Mouse (Mus musculus) forebrain, embryonic 15.5 days (tissue): ENCODE results near the gene Ptpn5. TPM values are rescaled to one million over a fixed set of nuclear protein-coding genes. Genes with fewer than 3 reads are reported as not detected.

Source experiments
- ATAC-seq: fragments of 200-750 bp; cut with Nextera tagmentation; replicated peaks from 2 replicates; pipeline ENCODE4 v1.8.0; 2017; ENCODE audit warnings: mild to moderate bottlenecking, moderate TSS enrichment, moderate library complexity
- H3K27ac ChIP-seq: fragments of 300-500 bp; sonication (generic); replicated peaks from 2 replicates; pipeline ENCODE4 v1.5.1; 2015; ENCODE audit warnings: mild to moderate bottlenecking, inconsistent platforms
- H3K27me3 ChIP-seq: fragments of 300-500 bp; sonication (generic); 2 replicates; pipeline ENCODE4 v1.6.1; 2015; ENCODE audit warnings: inconsistent platforms
- H3K36me3 ChIP-seq: fragments of 300-500 bp; sonication (generic); 2 replicates; pipeline ENCODE4 v1.6.1; 2015; ENCODE audit warnings: mild to moderate bottlenecking, inconsistent platforms
- H3K4me1 ChIP-seq: fragments of 300-500 bp; sonication (generic); 2 replicates; pipeline ENCODE4 v1.6.1; 2015; ENCODE audit warnings: inconsistent platforms
- H3K4me2 ChIP-seq: fragments of 300-500 bp; sonication (generic); replicated peaks from 2 replicates; pipeline ENCODE4 v1.6.1; 2015; ENCODE audit warnings: mild to moderate bottlenecking, inconsistent platforms
- H3K4me3 ChIP-seq: fragments of 300-500 bp; sonication (generic); 2 replicates; pipeline ENCODE4 v1.5.1; 2015; ENCODE audit warnings: mild to moderate bottlenecking, inconsistent platforms
- H3K9ac ChIP-seq: fragments of 300-500 bp; sonication (generic); replicated peaks from 2 replicates; pipeline ENCODE4 v1.6.1; 2015; ENCODE audit warnings: mild to moderate bottlenecking, inconsistent platforms
- H3K9me3 ChIP-seq: fragments of 300-500 bp; sonication (generic); 2 replicates; pipeline ENCODE4 v1.6.1; 2016; ENCODE audit warnings: inconsistent platforms
- WGBS: fragments of 180-500 bp; shearing (Covaris S2); methylation state at CpG from one replicate; pipeline ENCODE4 v1.1.7; 2015; ENCODE audit warnings: mixed read lengths; 5-methylcytosine and 5-hydroxymethylcytosine counted together
- polyA plus RNA-seq: library from polyadenylated mRNA; unstranded; fragments of >200 nt; fragmentation: Nextera tagmentation; extraction: Ambion mirVana; gene quantifications from 2 replicates; pipeline ENCODE4 v1.2.1, GENCODE M21; 2015

The Ptpn5 gene
- polyA plus RNA-seq, 1 experiment from 2014 or later = 72.1 TPM

- Histone ChIP-seq H3K4me1 (no peaks in the 10 kb centered on the region), H3K9me3 (no peaks in the 10 kb centered on the region), H3K36me3 (no peaks in the 10 kb centered on the region), H3K4me3 (no peak overlapping the region), H3K9ac (no peak overlapping the region), H3K27ac (no peak overlapping the region), H3K27me3 (peaks cover under 1% of the 10 kb centered on the region; the same call in 1 of the 2 replicates), H3K4me2 (no peak overlapping the region)
- WGBS = 85% methylated on average over 8 of the region's 8 CpGs
- ATAC-seq = no peak
Observed at GRCm38 (mm10) chr7:47139823-47140325, 6.4 kb upstream of the Ptpn5 start.

- no peak overlapping the region for H3K27ac ChIP-seq
- no peak overlapping the region for H3K9ac ChIP-seq
- H3K4me2 ChIP-seq = no peak overlapping the region
- H3K36me3 ChIP-seq = no peaks in the 10 kb centered on the region
- no peak overlapping the region for H3K4me3 ChIP-seq
- H3K9me3 ChIP-seq = no peaks in the 10 kb centered on the region
- WGBS = 39% methylated on average over 5 of the region's 5 CpGs
- ATAC-seq = no peak
- H3K27me3 ChIP-seq = peaks cover 13% of the 10 kb centered on the region; the same call in 1 of the 2 replicates
- H3K4me1 ChIP-seq = peaks cover 14% of the 10 kb centered on the region
Observed at GRCm38 (mm10) chr7:47134570-47134969, 1.1 kb upstream of the Ptpn5 start.

- Histone ChIP-seq H3K9me3 (no peaks in the 10 kb centered on the region), H3K4me1 (peaks cover 14% of the 10 kb centered on the region), H3K4me3 (peak overlapping the region; percentile 74), H3K27me3 (peaks cover 13% of the 10 kb centered on the region; the same call in 1 of the 2 replicates), H3K9ac (peak overlapping the region; percentile 76), H3K36me3 (no peaks in the 10 kb centered on the region), H3K27ac (peak overlapping the region; percentile 85), H3K4me2 (peak overlapping the region; percentile 77)
- 0% methylated on average over 10 of the region's 10 CpGs for WGBS
- no peak for ATAC-seq
Observed at GRCm38 (mm10) chr7:47132931-47133260, 588 bp downstream of the Ptpn5 start.

DNA sequence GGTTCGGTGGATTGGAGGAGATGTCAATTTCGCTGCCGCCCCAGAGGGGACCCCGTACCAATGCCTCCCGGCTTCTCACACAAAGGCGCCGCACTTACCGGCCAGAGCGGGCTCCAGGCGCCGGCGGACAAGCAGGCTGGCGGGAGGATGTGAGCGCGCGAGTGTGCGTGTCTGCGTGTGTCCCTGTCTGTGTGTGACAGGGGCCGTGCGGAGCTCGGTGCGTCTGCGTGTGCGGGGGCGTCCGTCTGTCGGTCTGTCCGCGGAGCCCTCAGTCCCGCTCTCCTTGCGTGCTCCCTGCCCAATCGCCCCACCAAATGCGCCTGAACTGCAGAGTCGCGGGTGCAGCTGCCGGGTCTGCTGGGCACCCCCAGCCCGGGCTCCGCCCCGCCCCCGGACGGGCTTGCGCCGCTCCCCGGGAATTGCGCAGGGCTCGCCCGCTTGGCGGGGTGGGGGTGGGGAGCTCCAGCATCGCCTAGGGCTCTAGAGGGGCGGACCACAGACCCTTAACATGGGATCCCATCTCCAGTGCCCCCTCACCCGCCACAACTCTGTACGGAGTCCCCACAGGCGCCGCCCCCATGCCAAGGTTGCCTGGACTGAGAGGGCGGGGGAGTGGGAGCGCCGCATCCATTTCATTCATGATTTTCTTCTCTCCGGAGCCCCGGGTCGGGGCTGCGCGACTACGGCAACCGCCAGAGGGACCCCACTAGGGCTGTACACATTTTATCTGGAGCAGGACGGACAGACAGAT is 1.1 kb downstream of the Ptpn5 start:
- Histone ChIP-seq H3K27me3 (peaks cover 13% of the 10 kb centered on the region; the same call in 1 of the 2 replicates), H3K36me3 (no peaks in the 10 kb centered on the region), H3K4me3 (peak overlapping the region; percentile 74), H3K4me1 (peaks cover 14% of the 10 kb centered on the region), H3K9ac (peak overlapping the region; percentile 76), H3K27ac (peak overlapping the region; percentile 85), H3K4me2 (peak overlapping the region; percentile 77), H3K9me3 (no peaks in the 10 kb centered on the region)
- ATAC-seq = peak; percentile 90
- under 1% methylated on average over 56 of the region's 65 CpGs for WGBS

DNA sequence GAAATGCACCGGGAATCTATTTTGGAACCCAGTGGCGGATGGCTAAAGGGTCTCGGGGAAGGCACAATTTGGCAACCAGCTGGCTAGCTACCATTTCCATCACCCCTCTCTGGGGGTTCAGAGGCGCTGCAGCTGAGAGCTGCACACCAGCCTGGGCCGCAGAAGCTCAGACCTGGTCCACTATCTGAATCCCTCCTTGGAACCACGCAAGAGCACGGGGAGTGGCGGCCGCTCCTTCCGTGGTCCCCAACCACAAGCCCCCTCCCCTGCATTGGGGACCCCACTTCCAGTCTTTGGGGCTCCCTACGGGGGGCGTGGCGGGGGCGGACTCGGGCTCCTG is 1.7 kb downstream of the Ptpn5 start:
- peak overlapping the region; percentile 74 for H3K4me3 ChIP-seq
- H3K27me3 ChIP-seq = peaks cover 13% of the 10 kb centered on the region; the same call in 1 of the 2 replicates
- no peaks in the 10 kb centered on the region for H3K9me3 ChIP-seq
- peak; percentile 43; the same call in 1 of the 2 replicates for ATAC-seq
- WGBS = under 1% methylated on average over 15 of the region's 15 CpGs
- peak overlapping the region; percentile 85 for H3K27ac ChIP-seq
- peaks cover 14% of the 10 kb centered on the region for H3K4me1 ChIP-seq
- H3K36me3 ChIP-seq = no peaks in the 10 kb centered on the region
- peak overlapping the region; percentile 77 for H3K4me2 ChIP-seq
- H3K9ac ChIP-seq = peak overlapping the region; percentile 76

DNA sequence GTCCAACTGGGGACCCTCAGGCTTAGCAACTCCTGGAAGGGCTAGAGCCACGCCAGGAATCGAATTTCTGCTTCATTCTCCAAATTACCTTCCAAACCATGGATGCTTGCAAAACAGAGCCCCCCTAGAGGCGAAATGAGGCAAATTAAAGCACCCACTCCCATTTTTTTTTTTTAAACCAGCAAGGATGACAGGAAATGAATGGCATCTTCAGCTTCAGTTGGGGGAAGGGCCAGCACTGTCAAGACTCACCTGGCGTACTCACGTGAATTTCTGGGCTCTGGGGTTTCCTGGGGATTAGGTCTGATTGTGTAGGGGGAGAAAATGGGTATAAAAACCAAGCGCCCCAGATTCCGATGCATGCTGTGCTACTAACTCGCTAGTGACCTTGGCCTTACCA is 2.2 kb downstream of the Ptpn5 start:
- Histone ChIP-seq H3K27ac (no peak overlapping the region), H3K36me3 (no peaks in the 10 kb centered on the region), H3K27me3 (peaks cover 13% of the 10 kb centered on the region; the same call in 1 of the 2 replicates), H3K9ac (peak overlapping the region; percentile 76; the same call in 1 of the 2 replicates), H3K4me3 (peak overlapping the region; percentile 74), H3K4me1 (peaks cover 14% of the 10 kb centered on the region), H3K9me3 (no peaks in the 10 kb centered on the region), H3K4me2 (peak overlapping the region; percentile 77)
- no peak for ATAC-seq
- WGBS = 38% methylated on average over 8 of the region's 8 CpGs

GRCm38 (mm10) chr7:47122026-47122425 is 11.5 kb downstream of the Ptpn5 start:
- H3K9me3 ChIP-seq = no peaks in the 10 kb centered on the region
- 94% methylated on average over 3 of the region's 3 CpGs for WGBS
- 0 out of 2 replicates have a peak, but pooled peaks cover 2% of the 10 kb centered on the region for H3K36me3 ChIP-seq
- no peak overlapping the region for H3K27ac ChIP-seq
- no peak overlapping the region for H3K4me2 ChIP-seq
- ATAC-seq = no peak
- no peak overlapping the region for H3K4me3 ChIP-seq
- H3K9ac ChIP-seq = no peak overlapping the region
- no peaks in the 10 kb centered on the region for H3K4me1 ChIP-seq
- H3K27me3 ChIP-seq = no peaks in the 10 kb centered on the region

DNA sequence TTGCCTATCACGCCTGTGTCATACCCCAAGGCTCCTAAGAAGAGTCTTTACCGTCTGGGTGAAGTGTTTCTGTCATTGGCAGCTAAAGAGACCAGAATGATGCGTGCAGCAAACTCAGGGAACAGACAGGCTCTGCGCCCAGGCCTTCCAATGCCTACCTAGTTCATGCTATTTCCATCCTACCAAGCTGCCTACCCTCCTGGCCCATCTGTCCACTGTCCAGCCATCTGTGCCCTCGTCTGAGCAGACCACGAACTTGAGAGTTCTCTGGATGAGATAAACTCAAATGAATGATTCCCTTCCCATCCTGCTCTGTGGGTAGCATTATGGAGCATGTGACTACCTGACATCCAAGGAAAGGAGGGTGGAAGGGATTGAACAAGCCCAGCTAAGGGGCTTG is 16.8 kb downstream of the Ptpn5 start:
- 88% methylated on average over 6 of the region's 6 CpGs for WGBS
- ATAC-seq = no peak

GRCm38 (mm10) chr7:47115491-47115890 is 18.0 kb downstream of the Ptpn5 start:
- H3K4me1 ChIP-seq = no peaks in the 10 kb centered on the region
- WGBS = 94% methylated on average over 2 of the region's 2 CpGs
- no peak for ATAC-seq
- no peak overlapping the region for H3K4me2 ChIP-seq
- H3K4me3 ChIP-seq = no peak overlapping the region
- no peaks in the 10 kb centered on the region for H3K9me3 ChIP-seq
- H3K27ac ChIP-seq = no peak overlapping the region
- 0 out of 2 replicates have a peak, but pooled peaks cover 4% of the 10 kb centered on the region for H3K36me3 ChIP-seq
- H3K9ac ChIP-seq = no peak overlapping the region
- no peaks in the 10 kb centered on the region for H3K27me3 ChIP-seq

More for the DNA sequence above, 16.8 kb downstream of the Ptpn5 start:
- H3K4me1 ChIP-seq = no peaks in the 10 kb centered on the region
- H3K4me3 ChIP-seq = no peak overlapping the region
- no peak overlapping the region for H3K27ac ChIP-seq
- H3K4me2 ChIP-seq = no peak overlapping the region
- 0 out of 2 replicates have a peak, but pooled peaks cover 4% of the 10 kb centered on the region for H3K36me3 ChIP-seq
- no peaks in the 10 kb centered on the region for H3K27me3 ChIP-seq
- H3K9ac ChIP-seq = no peak overlapping the region
- H3K9me3 ChIP-seq = no peaks in the 10 kb centered on the region

GRCm38 (mm10) chr7:47113383-47113782 is 20.1 kb downstream of the Ptpn5 start:
- WGBS = 88% methylated on average over 7 of the region's 7 CpGs
- no peak overlapping the region for H3K27ac ChIP-seq
- 0 out of 2 replicates have a peak, but pooled peaks cover 4% of the 10 kb centered on the region for H3K36me3 ChIP-seq
- H3K4me1 ChIP-seq = no peaks in the 10 kb centered on the region
- no peak for ATAC-seq
- H3K4me2 ChIP-seq = no peak overlapping the region
- H3K9me3 ChIP-seq = no peaks in the 10 kb centered on the region
- no peaks in the 10 kb centered on the region for H3K27me3 ChIP-seq
- H3K4me3 ChIP-seq = no peak overlapping the region
- H3K9ac ChIP-seq = no peak overlapping the region

- no peaks in the 10 kb centered on the region for H3K27me3 ChIP-seq
- ATAC-seq = no peak
Observed at GRCm38 (mm10) chr7:47112036-47112435, 21.4 kb downstream of the Ptpn5 start.

DNA sequence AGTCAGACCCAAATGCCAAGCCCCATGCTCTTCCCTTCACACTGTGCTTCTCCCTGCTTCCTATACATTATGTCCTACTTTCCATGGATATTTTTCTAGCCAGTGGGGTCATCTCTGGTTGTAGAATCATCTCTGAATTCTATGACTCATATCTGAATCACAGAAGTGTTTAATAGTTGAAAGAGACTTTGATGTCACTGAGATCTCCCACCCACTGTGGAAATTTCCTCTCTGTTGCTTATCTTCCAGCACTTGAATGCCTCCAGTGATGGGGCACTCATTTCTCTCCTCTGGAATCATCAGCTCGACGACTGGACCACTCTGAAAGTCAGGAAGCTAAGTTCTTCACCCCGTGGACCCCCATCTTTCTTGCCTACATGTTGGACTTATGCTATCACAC is 22.4 kb downstream of the Ptpn5 start:
- H3K4me2 ChIP-seq = no peak overlapping the region
- H3K36me3 ChIP-seq = 0 out of 2 replicates have a peak, but pooled peaks cover 2% of the 10 kb centered on the region
- H3K27ac ChIP-seq = no peak overlapping the region
- no peak for ATAC-seq
- 78% methylated on average over 3 of the region's 3 CpGs for WGBS
- H3K27me3 ChIP-seq = no peaks in the 10 kb centered on the region
- H3K9me3 ChIP-seq = no peaks in the 10 kb centered on the region
- H3K9ac ChIP-seq = no peak overlapping the region
- no peaks in the 10 kb centered on the region for H3K4me1 ChIP-seq
- H3K4me3 ChIP-seq = no peak overlapping the region

More at GRCm38 (mm10) chr7:47112036-47112435, 21.4 kb downstream of the Ptpn5 start:
- WGBS = 91% methylated on average over 5 of the region's 5 CpGs
- H3K4me1 ChIP-seq = no peaks in the 10 kb centered on the region
- H3K4me3 ChIP-seq = no peak overlapping the region
- no peak overlapping the region for H3K27ac ChIP-seq
- H3K9me3 ChIP-seq = no peaks in the 10 kb centered on the region
- no peak overlapping the region for H3K4me2 ChIP-seq
- H3K9ac ChIP-seq = no peak overlapping the region
- H3K36me3 ChIP-seq = 0 out of 2 replicates have a peak, but pooled peaks cover 2% of the 10 kb centered on the region
